Mouse (Mus musculus): Measurements from ENCODE around the gene Npc2.

DNA sequence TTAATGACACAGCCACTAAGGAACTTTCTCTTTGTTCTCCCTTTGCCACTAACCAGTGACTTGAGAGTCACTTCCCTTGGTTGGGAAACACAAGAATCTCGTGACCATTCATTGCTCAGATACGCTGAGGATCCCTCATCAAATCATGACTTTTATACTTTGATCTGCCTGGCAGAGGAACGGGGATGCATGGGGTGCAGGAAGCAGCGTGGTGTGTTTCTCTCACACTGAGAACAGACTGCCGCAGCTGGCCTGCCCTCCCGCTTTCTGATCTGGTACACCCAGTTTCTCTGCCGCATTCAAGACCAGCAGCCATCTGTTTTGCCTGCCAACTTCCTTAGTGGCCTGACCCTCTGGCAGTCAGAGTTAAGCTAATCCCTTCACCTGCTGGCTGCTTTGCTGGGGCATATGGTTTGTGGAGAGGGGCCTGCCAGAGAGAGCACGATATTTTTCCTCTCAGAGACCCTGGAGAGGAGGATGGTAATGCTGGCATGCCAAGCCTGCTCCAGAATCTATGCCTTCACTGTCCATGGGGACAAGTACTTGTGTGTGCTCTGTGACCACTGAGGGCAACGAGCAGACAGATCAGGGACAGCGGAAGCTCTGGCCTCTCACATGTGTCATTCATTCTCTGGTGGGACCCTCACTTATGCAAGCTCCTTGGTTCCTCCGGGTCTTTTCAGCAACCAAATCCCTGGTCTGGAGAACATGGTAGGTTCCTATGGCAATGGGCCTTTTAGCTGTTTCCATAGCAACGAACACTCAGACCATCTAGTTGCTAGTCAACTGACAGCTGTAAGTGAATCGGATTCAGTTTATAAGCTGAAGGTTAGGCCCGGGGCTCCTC lies 20.6 kb downstream of the Npc2 start:
- TF ChIP-seq POLR2A (IDR thresholded peaks at IDR 0.05; ENCODE audit: low read depth, low read length): no peak
- no peak for TF ChIP-seq CTCF (conservative IDR thresholded peaks at IDR 0.05 in 1 of 2, IDR thresholded peaks at IDR 0.05 in 1 of 2; ENCODE audit: low read depth in 2 of 2, low read length in 2 of 2)
- no peak for TF ChIP-seq TCF12 (IDR thresholded peaks at IDR 0.05; ENCODE audit: low read depth, low read length)

Data from CH12.LX (cell line).